Mouse (Mus musculus): ENCODE measurements around the gene Zbtb8os. TPM values are rescaled to one million over a fixed set of nuclear protein-coding genes. Genes with fewer than 3 reads are reported as not detected.

Zbtb8os gene
- 138 and 146 TPM in 2 replicates for polyA plus RNA-seq (2011; ENCODE audit: insufficient read depth, insufficient read length, low read depth, missing spikeins)

DNA sequence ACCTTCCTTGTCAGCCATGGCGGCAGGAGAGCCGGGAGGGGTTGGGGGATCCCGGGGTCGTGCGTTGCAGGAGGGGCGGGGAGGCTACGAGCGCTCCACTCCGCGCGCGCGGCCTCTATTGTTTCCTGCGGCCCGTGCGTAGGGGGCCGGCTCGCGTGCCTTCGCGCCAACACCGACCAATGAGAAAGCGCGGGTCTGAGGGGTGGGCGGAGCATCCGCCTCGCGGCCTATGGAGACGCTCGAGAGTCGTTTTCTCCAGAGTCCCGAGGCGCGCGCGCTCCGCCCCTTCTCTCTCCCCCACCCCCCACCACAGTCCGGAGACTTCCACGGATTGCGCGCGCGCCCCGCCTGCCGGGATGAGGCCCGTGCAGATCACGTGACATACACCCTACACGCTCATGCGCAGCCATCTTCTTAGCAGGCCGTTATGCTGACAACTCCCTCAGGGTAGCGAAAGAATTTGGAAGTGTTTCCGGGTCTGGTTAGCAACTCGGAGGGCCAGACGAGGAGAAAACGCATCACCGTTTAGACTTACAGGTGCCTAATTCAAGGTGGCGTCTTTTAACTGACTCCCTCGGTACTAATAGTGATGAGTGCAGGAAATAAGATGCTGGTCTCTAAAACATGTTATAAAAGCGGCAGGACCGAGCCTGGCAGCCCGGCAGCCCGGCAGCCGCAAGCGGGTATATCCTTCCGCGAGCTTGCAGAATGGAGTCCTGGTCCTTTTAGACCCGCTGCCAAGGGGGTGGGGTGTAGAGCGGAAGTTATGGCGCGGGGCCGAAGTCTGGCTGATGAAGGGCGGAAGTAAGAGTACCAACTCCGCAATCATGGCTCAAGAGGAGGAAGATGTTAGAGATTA lies at the start of gene Zbtb8os, which contains the start of gene Rbbp4:
Zbtb8os (plus strand) TSS at position 480 of the 859 bp plus-strand sequence.
Rbbp4 (minus strand) TSS at position 155 of the 859 bp plus-strand sequence.
- Histone ChIP-seq H3K27ac (ENCODE audit: insufficient read depth, low read length) (peak within 1 kb of the TSS; percentile 94), H3K27me3 (ENCODE audit: control insufficient read depth, insufficient read depth, low read length, poor library complexity, severe bottlenecking) (no peaks in the 10 kb centered on the region), H3K36me3 (ENCODE audit: control insufficient read depth, insufficient read depth, low read length, poor library complexity, severe bottlenecking) (peaks cover 36% of the 10 kb centered on the region), H3K9ac (ENCODE audit: low read depth, poor library complexity, severe bottlenecking) (peak within 1 kb of the TSS; percentile 96), H3K4me1 (ENCODE audit: control insufficient read depth, insufficient read depth, low read length) (no peaks in the 10 kb centered on the region), H3K4me3 (ENCODE audit: low read depth, low read length) (peak within 1 kb of the TSS; percentile 93), H3K9me3 (replicated peaks; ENCODE audit: control insufficient read depth, insufficient read depth, low read length, poor library complexity, severe bottlenecking) (no peaks in the 10 kb centered on the region)
- TF ChIP-seq EP300 (IDR thresholded peaks at IDR 0.05; ENCODE audit: insufficient read depth, low read depth, low read length) (peak; percentile 71; the same call in 1 of the 2 replicates), CTCF (IDR thresholded peaks at IDR 0.05; ENCODE audit: low read depth, low read length) (no peak), POLR2A (IDR thresholded peaks at IDR 0.05; ENCODE audit: insufficient read depth, low read length) (peak; percentile 58)

DNA sequence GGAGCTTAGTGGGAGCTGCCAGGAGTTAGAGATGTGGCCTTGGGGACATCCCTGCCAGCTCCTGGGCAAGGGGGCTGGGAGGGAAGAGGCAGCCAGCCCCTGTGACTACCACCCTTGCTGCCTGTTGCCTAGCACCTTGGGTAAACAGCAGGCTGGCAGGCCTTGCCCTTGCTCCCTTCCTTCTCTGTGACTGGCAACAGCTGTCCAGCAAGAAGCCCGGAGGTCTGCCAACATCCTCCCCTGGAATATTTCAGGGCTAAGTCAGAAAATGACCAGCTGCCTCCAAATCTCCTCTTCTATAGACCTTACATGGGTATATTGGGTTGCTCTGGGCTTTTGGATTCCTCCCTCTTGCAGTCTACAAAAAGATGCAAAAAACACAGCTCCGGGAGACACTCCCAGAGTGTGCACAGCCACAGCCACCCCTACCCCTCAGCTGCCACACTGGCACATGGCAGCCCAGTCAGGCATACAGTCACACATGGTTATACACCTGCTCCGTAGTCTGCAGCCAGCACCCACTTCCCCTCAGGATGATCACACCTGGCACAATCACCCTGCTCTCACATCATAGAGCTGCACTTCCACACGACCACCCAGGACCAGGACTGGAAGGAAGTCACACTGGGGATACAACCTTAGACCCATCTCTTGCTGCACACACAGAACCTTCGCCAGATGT lies 49.4 kb upstream of the Zbtb8os start:
- no peak overlapping the region for H3K4me3 ChIP-seq (ENCODE audit: low read depth, low read length)

DNA sequence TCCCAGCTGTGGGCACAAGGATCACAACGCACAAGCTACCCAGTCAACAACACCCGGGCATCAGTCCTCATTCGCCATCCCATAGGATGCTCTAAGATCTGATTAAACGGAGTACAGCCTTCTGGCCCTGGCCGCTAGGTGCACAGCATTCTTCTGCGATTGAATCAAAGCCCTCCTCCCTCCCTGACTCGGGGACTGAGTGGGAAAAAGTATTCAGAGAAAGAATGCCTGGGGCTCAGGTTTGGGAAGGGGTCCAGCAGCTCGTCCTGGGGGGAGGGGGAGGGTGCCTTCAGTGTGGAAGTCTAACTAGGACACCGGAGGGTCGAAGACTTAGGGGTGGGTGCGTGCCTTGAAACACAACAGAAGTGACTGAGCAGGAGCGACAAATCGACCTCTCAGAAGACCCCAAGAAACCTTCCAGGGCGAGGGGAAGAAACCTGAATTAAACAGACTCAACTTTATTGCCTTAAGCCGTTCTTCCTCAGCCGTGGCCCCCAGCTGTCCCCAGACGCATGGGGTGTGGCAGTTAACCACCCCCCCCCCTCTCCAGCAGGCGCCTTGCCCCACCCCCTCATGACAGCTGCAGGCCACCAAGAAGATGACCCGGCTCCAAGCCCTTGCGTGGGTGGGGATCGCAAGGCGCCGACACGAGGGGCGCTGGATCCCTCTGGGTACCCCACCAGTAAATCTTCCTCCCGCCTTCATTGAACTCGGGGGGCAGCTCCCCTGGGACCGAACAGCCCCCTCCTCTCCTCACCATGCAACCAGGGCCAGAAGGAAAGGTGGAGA lies 48.6 kb upstream of the Zbtb8os start:
- H3K27ac ChIP-seq (ENCODE audit: insufficient read depth, low read length) = no peak overlapping the region
- no peak for TF ChIP-seq POLR2A (IDR thresholded peaks at IDR 0.05; ENCODE audit: insufficient read depth, low read length)
- no peak for TF ChIP-seq CTCF (IDR thresholded peaks at IDR 0.05; ENCODE audit: low read depth, low read length)
- no peak for TF ChIP-seq EP300 (IDR thresholded peaks at IDR 0.05; ENCODE audit: insufficient read depth, low read depth, low read length)

More for the DNA sequence above, 49.4 kb upstream of the Zbtb8os start:
- H3K9me3 ChIP-seq (replicated peaks; ENCODE audit: control insufficient read depth, insufficient read depth, low read length, poor library complexity, severe bottlenecking) = no peaks in the 10 kb centered on the region
- H3K9ac ChIP-seq (ENCODE audit: low read depth, poor library complexity, severe bottlenecking) = no peak overlapping the region
- H3K27me3 ChIP-seq (ENCODE audit: control insufficient read depth, insufficient read depth, low read length, poor library complexity, severe bottlenecking) = peaks cover 5% of the 10 kb centered on the region; the same call in 1 of the 2 replicates
- TF ChIP-seq EP300 (IDR thresholded peaks at IDR 0.05; ENCODE audit: insufficient read depth, low read depth, low read length) (no peak), POLR2A (IDR thresholded peaks at IDR 0.05; ENCODE audit: insufficient read depth, low read length) (no peak), CTCF (IDR thresholded peaks at IDR 0.05; ENCODE audit: low read depth, low read length) (no peak)
- H3K27ac ChIP-seq (ENCODE audit: insufficient read depth, low read length) = no peak overlapping the region
- no peaks in the 10 kb centered on the region for H3K4me1 ChIP-seq (ENCODE audit: control insufficient read depth, insufficient read depth, low read length)
- H3K36me3 ChIP-seq (ENCODE audit: control insufficient read depth, insufficient read depth, low read length, poor library complexity, severe bottlenecking) = no peaks in the 10 kb centered on the region

DNA sequence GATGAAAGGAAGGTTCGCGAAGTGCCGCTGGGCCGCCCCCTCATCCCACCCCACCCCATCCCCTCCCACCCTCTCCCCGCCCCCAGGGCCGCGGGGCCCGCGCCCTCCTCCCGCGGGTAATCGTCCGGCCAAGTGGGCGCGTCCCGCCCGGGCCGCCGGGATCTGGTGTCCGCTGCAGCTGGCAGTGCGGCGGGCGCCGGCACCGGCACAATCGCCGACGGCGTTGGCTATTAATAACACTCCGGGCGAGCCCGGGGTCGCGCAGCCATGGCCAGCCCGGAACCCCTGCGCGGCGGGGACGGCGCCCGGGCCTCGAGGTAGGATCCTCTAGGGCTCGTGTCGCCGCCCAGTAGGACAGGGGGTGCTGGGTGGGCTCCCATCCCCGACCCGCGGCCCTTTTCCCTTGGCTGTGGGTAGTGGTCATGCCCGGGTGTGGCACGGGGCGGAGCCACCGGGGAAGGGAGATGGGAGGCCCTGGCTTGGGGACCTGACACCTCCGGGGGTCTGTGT lies 48.0 kb upstream of the Zbtb8os start, which contains the start of gene Sync:
Sync (plus strand) TSS at position 146 of the 510 bp plus-strand sequence.
- no peak within 1 kb of the TSS for H3K27ac ChIP-seq (ENCODE audit: insufficient read depth, low read length)

More for the DNA sequence above, 48.6 kb upstream of the Zbtb8os start:
- Histone ChIP-seq H3K4me3 (ENCODE audit: low read depth, low read length) (peak overlapping the region; percentile 66), H3K9me3 (replicated peaks; ENCODE audit: control insufficient read depth, insufficient read depth, low read length, poor library complexity, severe bottlenecking) (no peaks in the 10 kb centered on the region), H3K4me1 (ENCODE audit: control insufficient read depth, insufficient read depth, low read length) (no peaks in the 10 kb centered on the region), H3K36me3 (ENCODE audit: control insufficient read depth, insufficient read depth, low read length, poor library complexity, severe bottlenecking) (no peaks in the 10 kb centered on the region), H3K9ac (ENCODE audit: low read depth, poor library complexity, severe bottlenecking) (peak overlapping the region; percentile 68), H3K27me3 (ENCODE audit: control insufficient read depth, insufficient read depth, low read length, poor library complexity, severe bottlenecking) (peaks cover 5% of the 10 kb centered on the region; the same call in 1 of the 2 replicates)

DNA sequence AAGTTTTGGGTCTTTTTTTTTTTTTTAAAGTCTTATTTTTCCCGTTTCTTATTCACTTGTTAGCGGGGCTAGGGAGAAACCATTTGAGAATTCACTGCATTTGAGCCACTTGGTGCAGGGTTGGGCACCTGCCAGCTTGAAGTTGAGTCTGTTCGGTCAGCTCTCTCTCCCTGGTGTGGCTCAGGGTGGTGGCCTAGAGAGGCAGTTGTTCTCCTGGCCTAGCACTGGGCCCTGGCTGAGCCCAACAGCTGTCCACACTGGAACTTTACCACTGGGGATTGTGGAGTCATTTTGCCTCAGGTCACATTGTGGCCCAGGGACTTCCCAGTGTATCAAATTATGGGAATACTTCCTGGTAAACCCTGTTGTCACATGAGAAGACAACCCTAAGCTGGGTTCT lies 47.4 kb upstream of the Zbtb8os start:
- TF ChIP-seq POLR2A (IDR thresholded peaks at IDR 0.05; ENCODE audit: insufficient read depth, low read length) = no peak
- no peak for TF ChIP-seq EP300 (IDR thresholded peaks at IDR 0.05; ENCODE audit: insufficient read depth, low read depth, low read length)
- TF ChIP-seq CTCF (IDR thresholded peaks at IDR 0.05; ENCODE audit: low read depth, low read length) = no peak
- Histone ChIP-seq H3K27me3 (ENCODE audit: control insufficient read depth, insufficient read depth, low read length, poor library complexity, severe bottlenecking) (peaks cover 5% of the 10 kb centered on the region; the same call in 1 of the 2 replicates), H3K4me3 (ENCODE audit: low read depth, low read length) (no peak overlapping the region), H3K36me3 (ENCODE audit: control insufficient read depth, insufficient read depth, low read length, poor library complexity, severe bottlenecking) (no peaks in the 10 kb centered on the region), H3K9me3 (replicated peaks; ENCODE audit: control insufficient read depth, insufficient read depth, low read length, poor library complexity, severe bottlenecking) (no peaks in the 10 kb centered on the region), H3K9ac (ENCODE audit: low read depth, poor library complexity, severe bottlenecking) (peak overlapping the region; percentile 68), H3K27ac (ENCODE audit: insufficient read depth, low read length) (no peak overlapping the region), H3K4me1 (ENCODE audit: control insufficient read depth, insufficient read depth, low read length) (no peaks in the 10 kb centered on the region)

More for the DNA sequence above, 48.0 kb upstream of the Zbtb8os start, which contains the start of gene Sync:
- H3K36me3 ChIP-seq (ENCODE audit: control insufficient read depth, insufficient read depth, low read length, poor library complexity, severe bottlenecking) = no peaks in the 10 kb centered on the region
- peak within 1 kb of the TSS; percentile 68 for H3K9ac ChIP-seq (ENCODE audit: low read depth, poor library complexity, severe bottlenecking)
- TF ChIP-seq CTCF (IDR thresholded peaks at IDR 0.05; ENCODE audit: low read depth, low read length) = no peak
- no peak for TF ChIP-seq EP300 (IDR thresholded peaks at IDR 0.05; ENCODE audit: insufficient read depth, low read depth, low read length)
- no peak for TF ChIP-seq POLR2A (IDR thresholded peaks at IDR 0.05; ENCODE audit: insufficient read depth, low read length)
- H3K4me3 ChIP-seq (ENCODE audit: low read depth, low read length) = peak within 1 kb of the TSS; percentile 66
- no peaks in the 10 kb centered on the region for H3K9me3 ChIP-seq (replicated peaks; ENCODE audit: control insufficient read depth, insufficient read depth, low read length, poor library complexity, severe bottlenecking)
- no peaks in the 10 kb centered on the region for H3K4me1 ChIP-seq (ENCODE audit: control insufficient read depth, insufficient read depth, low read length)
- H3K27me3 ChIP-seq (ENCODE audit: control insufficient read depth, insufficient read depth, low read length, poor library complexity, severe bottlenecking) = peaks cover 5% of the 10 kb centered on the region; the same call in 1 of the 2 replicates
